Mouse (Mus musculus): Measurements from ENCODE around the gene Chd6.

Gene Chd6

GRCm38 (mm10) chr2:160925203-160925602 lies 183.7 kb downstream of the Chd6 start:
- DNase-seq, result no peak

GRCm38 (mm10) chr2:160921285-160921684 lies 187.6 kb downstream of the Chd6 start:
- no peak for DNase-seq

- no peak for DNase-seq
These were observed 190.0 kb downstream of the Chd6 start for GRCm38 (mm10) chr2:160918930-160919215.

GRCm38 (mm10) chr2:160918154-160918929 lies 190.5 kb downstream of the Chd6 start:
- DNase-seq, result no peak

DNA sequence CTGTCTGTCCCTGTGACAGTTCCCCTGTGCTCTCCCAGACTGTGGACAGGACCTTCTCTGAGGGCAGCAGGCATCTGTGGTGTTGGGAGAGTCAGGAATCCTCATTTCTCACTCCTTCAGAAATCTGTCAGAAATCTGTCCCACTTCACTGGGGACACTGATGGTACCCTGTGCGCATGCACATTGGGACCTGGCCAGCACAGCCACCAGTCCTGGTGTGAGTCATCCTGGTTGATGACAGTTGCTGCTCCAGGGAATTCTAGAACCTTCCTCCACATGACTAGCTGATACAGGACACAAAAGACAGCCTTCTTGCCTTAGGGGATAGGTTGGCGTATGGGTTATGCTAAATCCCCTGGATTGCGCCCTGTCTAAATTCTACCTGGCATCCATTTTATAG lies 191.6 kb downstream of the Chd6 start:
- DNase-seq, result no peak

DNA sequence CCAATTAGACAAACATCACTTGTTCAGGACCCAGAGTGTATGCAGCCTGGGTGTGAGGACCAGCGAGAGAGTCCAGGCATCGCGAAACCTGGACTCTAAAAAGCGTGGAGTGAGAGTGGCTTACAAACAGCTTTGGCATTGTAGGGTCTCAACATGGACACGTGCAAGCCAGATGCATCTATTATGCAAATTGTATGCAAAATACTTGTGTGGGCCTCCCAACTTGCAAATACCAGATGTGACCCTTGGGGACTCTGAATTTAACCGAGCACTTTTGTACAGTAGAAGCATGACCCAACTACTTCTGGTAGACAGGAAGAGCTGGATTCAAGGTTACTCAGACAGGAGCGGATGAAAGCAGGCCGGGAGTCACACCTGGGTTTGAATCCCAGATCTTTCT lies 192.2 kb downstream of the Chd6 start:
- no peak for DNase-seq

DNA sequence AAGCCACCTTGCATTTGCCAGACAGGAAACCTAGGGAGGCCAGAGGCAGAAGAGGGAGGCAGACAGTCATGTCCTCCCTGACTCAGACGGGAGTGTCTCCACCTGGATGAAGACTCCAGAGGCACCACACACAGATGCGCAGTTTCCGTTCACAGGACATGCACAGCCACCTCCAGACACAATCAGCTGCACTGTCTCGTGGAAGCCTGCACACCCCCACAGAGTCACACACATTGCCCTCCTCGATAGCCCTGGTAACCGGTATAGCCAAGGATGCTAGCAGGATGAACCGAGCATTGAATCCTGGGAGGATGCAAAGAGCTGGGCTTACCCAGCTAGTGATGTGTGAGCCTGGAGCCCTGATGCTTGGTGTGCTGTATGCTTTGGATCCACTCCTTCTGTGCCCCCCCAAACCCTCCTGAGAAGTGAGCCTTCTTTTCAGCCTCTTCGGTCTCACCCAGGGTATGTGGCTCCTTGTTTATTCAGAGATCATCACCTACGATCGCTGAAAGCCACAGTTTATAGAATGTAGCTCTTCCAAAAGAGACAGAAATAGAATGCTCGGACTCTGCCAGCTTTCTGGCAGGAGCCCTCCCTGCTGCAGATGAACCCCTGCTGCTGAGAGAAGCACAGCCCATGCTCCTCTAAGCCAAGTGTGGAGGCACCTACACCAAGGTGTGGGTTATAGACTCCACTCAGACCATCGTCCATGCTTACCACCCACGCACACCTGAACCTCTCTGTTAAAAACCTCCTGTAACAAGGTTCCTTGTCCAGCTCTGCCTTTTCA lies 192.9 kb downstream of the Chd6 start:
- DNase-seq, result no peak

- no peak for DNase-seq
These were observed 194.2 kb downstream of the Chd6 start for GRCm38 (mm10) chr2:160914656-160915055.

DNA sequence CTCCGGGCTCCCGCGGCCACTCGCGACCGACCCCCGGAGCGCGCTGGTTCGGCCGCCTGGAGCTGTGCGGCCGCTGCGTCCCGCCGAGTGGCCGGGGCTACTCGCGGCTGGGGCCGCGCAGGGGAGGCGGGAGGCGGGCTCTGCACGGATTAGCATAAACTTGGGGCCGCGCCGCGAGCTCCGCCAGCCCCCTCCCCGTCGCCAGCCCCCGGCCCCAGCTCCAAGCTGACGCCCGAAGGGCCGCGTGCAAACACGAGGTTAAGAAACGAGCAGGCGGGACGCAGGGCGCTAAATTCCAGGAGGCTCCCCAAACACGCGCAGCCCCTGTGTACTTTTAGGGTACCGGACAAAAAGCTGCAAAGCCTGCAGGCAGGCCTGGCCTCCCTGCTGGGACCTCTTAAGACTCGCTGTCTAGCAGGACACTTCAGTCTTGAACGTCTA lies 196.6 kb downstream of the Chd6 start, which contains the start of gene Emilin3:
TSS of gene Emilin3 (minus strand) at position 98 of the 441 bp plus-strand sequence.
- no peak for DNase-seq

DNA sequence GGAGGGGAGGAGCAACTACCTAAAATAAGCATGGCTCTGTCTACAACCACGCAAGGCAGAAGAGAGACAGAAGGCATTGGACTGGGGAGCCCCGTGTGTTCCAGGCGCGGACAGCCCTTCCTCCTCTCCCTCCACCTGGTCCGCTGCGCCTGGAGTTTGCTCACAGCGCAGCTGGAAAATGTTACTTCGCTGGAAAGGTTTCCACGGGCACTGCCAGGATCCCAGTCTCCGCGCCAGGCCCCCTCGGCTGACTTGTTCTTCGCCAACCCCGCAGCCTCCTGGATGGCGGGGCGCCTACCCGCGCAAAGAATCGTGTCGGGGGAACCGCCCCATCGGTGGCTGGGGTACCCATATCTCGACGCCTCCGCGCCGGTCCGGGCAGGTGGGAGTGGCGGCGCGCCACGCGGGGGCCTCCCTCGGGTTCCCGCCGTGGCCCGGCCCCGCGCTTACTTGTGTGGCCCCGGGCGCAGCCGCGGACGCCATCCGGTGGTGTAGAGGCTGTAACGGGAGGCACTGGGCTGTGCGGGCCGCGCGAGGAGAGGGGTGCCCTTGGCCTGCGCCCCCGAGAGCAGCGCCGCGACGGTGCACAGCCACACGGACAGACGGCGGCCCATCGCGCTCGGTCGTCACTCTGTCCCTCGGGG lies 197.2 kb downstream of the Chd6 start:
- no peak for DNase-seq

GRCm38 (mm10) chr2:160910633-160911032 lies 198.2 kb downstream of the Chd6 start:
- DNase-seq, result no peak

- no peak for DNase-seq
These were observed 200.3 kb downstream of the Chd6 start for GRCm38 (mm10) chr2:160908607-160909006.

DNA sequence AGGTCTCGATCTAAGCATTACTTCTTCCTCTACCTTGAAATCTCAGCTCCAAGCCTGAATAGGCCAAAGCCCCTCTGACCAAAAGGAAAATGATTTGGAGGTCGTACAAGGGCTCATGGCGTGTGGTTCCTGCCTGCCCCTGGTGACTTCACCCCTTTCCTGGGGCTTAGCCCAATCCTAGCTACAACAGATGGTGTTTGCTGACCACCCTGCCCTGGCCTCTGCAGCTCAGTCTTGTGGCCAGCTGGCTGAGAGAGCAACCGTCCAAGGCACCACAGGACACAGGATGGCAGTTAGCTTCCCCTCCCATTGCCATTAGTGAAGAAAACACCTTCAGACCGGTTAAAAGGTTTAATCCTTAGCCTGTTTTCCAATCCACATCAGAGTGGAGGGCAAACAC lies 202.8 kb downstream of the Chd6 start:
- no peak for DNase-seq

DNA sequence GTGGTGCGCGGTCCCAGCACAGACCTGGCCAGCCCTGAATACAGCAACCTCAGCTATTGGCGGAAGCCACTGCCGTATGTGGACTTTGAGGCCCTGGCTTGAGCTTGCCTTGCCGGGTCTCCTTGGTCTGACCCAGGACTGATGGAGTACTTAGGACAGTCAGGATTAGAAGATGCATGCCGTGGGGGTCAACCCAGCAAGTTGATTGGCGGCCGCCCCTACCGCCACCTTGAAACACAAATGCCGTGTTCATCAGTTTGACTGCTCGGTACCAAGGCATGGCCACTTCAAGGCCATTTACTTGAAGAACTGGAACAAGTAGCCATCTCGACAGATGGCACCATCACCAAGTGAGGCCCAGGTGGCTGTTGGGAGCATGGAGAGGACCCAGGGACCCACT lies 203.6 kb downstream of the Chd6 start:
- no peak for DNase-seq

GRCm38 (mm10) chr2:160901656-160902412 lies 207.0 kb downstream of the Chd6 start:
- DNase-seq, result no peak

Data from right cerebral cortex, adult 18-20 months (tissue).